Mouse (Mus musculus) megakaryocyte, embryonic 14.5 days (primary cell): Measurements from ENCODE around the gene Traf7. TPM values are rescaled to one million over a fixed set of nuclear protein-coding genes. Genes with fewer than 3 reads are reported as not detected.
A peak's percentile ranks its signal among the peaks of the same experiment; 100 is the strongest.

Source experiments
- H3K27me3 ChIP-seq: replicated peaks from 2 replicates; pipeline ENCODE3; 2012; ENCODE audit warnings: inconsistent platforms
- H3K36me3 ChIP-seq: replicated peaks from 2 replicates; pipeline ENCODE3; 2012; ENCODE audit warnings: low read length, inconsistent platforms, mixed read lengths
- H3K4me1 ChIP-seq: 2 replicates; pipeline ENCODE4 v1.6.1; 2012; ENCODE audit warnings: inconsistent platforms
- H3K4me3 ChIP-seq: replicated peaks from 2 replicates; pipeline ENCODE3; 2012; ENCODE audit warnings: moderate library complexity, mild to moderate bottlenecking, inconsistent platforms
- H3K9me3 ChIP-seq: 2 replicates; pipeline ENCODE4 v1.6.1; 2012; ENCODE audit warnings: inconsistent platforms
- FLI1 ChIP-seq: IDR thresholded peaks from 2 replicates; pipeline ENCODE4 v1.6.1; 2012; ENCODE audit warnings: low read length, inconsistent platforms, mixed read lengths
- GATA1 ChIP-seq: IDR thresholded peaks from 3 replicates; pipeline ENCODE4 v1.6.1; 2012; ENCODE audit warnings: mixed read lengths, low read length, inconsistent platforms, borderline replicate concordance
- polyA plus RNA-seq: library from polyadenylated mRNA; stranded (reverse); fragments of >175 nt; gene quantifications from 2 replicates; pipeline ENCODE4 v1.2.3, GENCODE M21; 2012; ENCODE audit warnings: low replicate concordance; ENCODE audit not compliant: insufficient read depth

Traf7 gene
- polyA plus RNA-seq, 1 experiment = 123 TPM

- H3K4me3 ChIP-seq = no peak overlapping the region
- H3K4me1 ChIP-seq = peaks cover 60% of the 10 kb centered on the region
- H3K9me3 ChIP-seq = no peaks in the 10 kb centered on the region
- peaks cover 12% of the 10 kb centered on the region for H3K27me3 ChIP-seq
- peaks cover 35% of the 10 kb centered on the region for H3K36me3 ChIP-seq
- TF ChIP-seq FLI1 = no peak
- TF ChIP-seq GATA1 = no peak
Measured at GRCm38 (mm10) chr17:24531064-24531463, 3.3 kb upstream of the Traf7 start.

DNA sequence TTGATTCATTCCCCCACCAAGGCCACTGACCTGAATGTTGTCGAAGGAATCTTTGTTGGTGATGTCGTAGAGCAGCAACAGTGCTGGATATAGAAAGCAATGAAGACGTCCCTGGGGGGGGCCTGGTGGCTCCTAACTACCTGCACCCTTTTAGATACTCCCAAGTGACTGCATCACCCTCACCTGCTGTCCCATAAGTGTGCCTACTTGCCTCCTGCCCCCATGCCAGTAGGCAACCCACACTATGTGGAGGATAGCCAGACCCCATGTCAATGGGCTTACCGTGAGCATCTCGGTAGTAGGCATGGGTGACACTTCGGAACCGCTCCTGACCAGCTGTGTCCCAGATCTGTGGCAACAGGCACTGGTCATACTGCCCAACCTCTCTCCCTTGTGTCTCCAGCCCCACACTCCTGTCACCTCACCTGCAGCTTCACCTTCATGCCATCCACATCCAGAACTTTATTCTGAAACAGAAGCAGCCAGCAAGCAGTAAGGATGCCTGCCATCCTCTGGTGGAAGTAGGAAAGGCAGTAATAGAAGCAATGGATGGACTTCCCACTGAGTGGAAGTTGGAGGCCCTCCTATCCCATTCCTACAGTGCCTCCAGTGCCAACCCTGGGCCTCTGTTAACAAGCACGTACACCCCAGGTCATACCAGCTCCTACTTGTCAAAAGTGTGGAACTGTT lies 2.8 kb upstream of the Traf7 start:
- Histone ChIP-seq H3K4me1 (peaks cover 66% of the 10 kb centered on the region), H3K27me3 (peaks cover 8% of the 10 kb centered on the region), H3K9me3 (no peaks in the 10 kb centered on the region), H3K4me3 (peak overlapping the region; percentile 69), H3K36me3 (peaks cover 41% of the 10 kb centered on the region)
- TF ChIP-seq FLI1 (no peak), GATA1 (no peak)

DNA sequence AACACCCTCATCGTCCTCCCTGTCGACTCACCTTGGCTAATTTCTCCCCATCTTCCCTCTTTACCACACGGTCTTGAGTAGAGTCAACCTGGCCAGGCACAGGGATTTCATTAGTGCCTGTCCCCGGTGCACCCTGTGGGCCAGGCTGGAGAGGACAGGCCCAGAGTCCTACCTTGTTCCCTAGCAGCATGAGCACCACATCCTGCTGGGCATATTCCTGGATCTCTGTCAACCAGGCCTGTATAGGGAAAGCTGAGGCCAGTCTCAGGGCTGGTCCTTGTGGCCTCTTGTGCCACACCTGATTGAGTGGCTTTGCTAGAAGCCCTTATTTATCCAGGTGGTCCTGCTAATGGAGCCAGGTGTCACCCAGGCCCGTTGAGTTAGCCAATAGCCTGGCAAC lies 2.1 kb upstream of the Traf7 start:
- Histone ChIP-seq H3K9me3 (no peaks in the 10 kb centered on the region), H3K4me1 (peaks cover 72% of the 10 kb centered on the region), H3K27me3 (peaks cover 3% of the 10 kb centered on the region), H3K36me3 (peaks cover 47% of the 10 kb centered on the region), H3K4me3 (peak overlapping the region; percentile 96)
- TF ChIP-seq GATA1 (no peak), FLI1 (no peak)

- Histone ChIP-seq H3K9me3 (no peaks in the 10 kb centered on the region), H3K36me3 (peaks cover 51% of the 10 kb centered on the region), H3K4me1 (peaks cover 78% of the 10 kb centered on the region), H3K27me3 (peaks cover 3% of the 10 kb centered on the region), H3K4me3 (peak overlapping the region; percentile 96)
- TF ChIP-seq GATA1 (no peak), FLI1 (no peak)
Measured at GRCm38 (mm10) chr17:24529007-24529451, 1.3 kb upstream of the Traf7 start.

DNA sequence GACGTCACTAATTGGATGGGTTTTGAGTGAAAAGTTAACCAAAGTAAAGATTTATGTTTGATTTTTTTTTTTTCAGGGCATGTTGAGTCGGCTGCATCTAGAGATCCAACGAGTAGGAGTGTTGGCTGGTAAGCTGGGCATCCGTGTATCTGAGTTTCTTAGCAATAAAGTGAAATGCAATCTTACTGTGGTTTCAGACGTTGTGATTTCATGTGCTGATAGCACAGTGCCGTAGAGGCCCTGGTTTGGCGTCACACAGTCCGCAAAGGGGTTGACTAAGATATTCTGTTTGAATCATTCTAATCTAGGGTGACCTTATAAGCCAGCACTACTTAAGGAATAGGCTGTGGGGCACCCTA lies 801 bp upstream of the Traf7 start:
- no peak for TF ChIP-seq GATA1
- no peak for TF ChIP-seq FLI1
- Histone ChIP-seq H3K9me3 (no peaks in the 10 kb centered on the region), H3K27me3 (peaks cover 3% of the 10 kb centered on the region), H3K4me3 (peak overlapping the region; percentile 96), H3K36me3 (peaks cover 51% of the 10 kb centered on the region), H3K4me1 (peaks cover 74% of the 10 kb centered on the region)

- Histone ChIP-seq H3K9me3 (no peaks in the 10 kb centered on the region), H3K36me3 (peaks cover 58% of the 10 kb centered on the region), H3K4me3 (peak overlapping the region; percentile 96), H3K27me3 (no peaks in the 10 kb centered on the region), H3K4me1 (peaks cover 69% of the 10 kb centered on the region)
- TF ChIP-seq GATA1 = no peak
- no peak for TF ChIP-seq FLI1
Measured at GRCm38 (mm10) chr17:24527315-24527714, 423 bp downstream of the Traf7 start.

GRCm38 (mm10) chr17:24524734-24525133 lies 3.0 kb downstream of the Traf7 start:
- no peak for TF ChIP-seq GATA1
- no peak for TF ChIP-seq FLI1
- no peak overlapping the region for H3K4me3 ChIP-seq
- peaks cover 72% of the 10 kb centered on the region for H3K4me1 ChIP-seq
- H3K27me3 ChIP-seq = no peaks in the 10 kb centered on the region
- no peaks in the 10 kb centered on the region for H3K9me3 ChIP-seq
- H3K36me3 ChIP-seq = peaks cover 57% of the 10 kb centered on the region

DNA sequence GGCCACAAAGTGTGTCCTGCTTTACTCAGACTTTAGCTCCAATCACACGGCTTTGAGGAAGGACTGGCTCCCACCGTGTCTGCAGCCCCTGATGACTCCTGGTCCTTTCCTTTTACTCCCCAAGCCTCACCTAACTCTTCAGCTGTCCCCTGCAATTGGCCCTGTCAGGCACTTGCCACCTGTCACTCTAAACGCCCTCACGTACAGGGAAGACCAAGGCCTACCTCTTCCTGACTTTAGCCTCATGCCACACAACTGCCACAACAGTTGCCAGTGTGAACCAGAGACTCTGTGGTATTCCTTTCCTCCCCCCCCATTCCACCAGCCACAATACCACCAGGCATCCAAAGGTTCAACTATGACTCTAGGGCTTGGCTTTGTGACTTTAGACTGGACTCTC lies 7.3 kb downstream of the Traf7 start:
- peaks cover 83% of the 10 kb centered on the region for H3K36me3 ChIP-seq
- H3K9me3 ChIP-seq = no peaks in the 10 kb centered on the region
- H3K27me3 ChIP-seq = no peaks in the 10 kb centered on the region
- no peak for TF ChIP-seq GATA1
- TF ChIP-seq FLI1 = no peak
- H3K4me3 ChIP-seq = no peak overlapping the region
- H3K4me1 ChIP-seq = peaks cover 44% of the 10 kb centered on the region

GRCm38 (mm10) chr17:24514270-24515257 lies 13.2 kb downstream of the Traf7 start:
- TF ChIP-seq FLI1 = no peak
- Histone ChIP-seq H3K27me3 (no peaks in the 10 kb centered on the region), H3K36me3 (peaks cover 98% of the 10 kb centered on the region), H3K4me3 (no peak overlapping the region), H3K4me1 (peaks cover 5% of the 10 kb centered on the region; the same call in 1 of the 2 replicates), H3K9me3 (no peaks in the 10 kb centered on the region)

- Histone ChIP-seq H3K36me3 (peaks cover 98% of the 10 kb centered on the region), H3K27me3 (no peaks in the 10 kb centered on the region), H3K4me1 (peaks cover 5% of the 10 kb centered on the region; the same call in 1 of the 2 replicates), H3K4me3 (no peak overlapping the region), H3K9me3 (no peaks in the 10 kb centered on the region)
- no peak for TF ChIP-seq GATA1
- no peak for TF ChIP-seq FLI1
Measured at GRCm38 (mm10) chr17:24513609-24514008, 14.1 kb downstream of the Traf7 start.
